Mouse (Mus musculus): Measurements from ENCODE around the gene Sec11a.

Sec11a gene

GRCm38 (mm10) chr7:80864831-80865230, 82.7 kb downstream of the Sec11a start:
- peak; percentile 66 for DNase-seq (ENCODE audit: low read depth, low spot score)
- H3K36me3 ChIP-seq (ENCODE audit: control insufficient read depth, insufficient read depth, low read length, poor library complexity, severe bottlenecking) = peaks cover under 1% of the 10 kb centered on the region; the same call in 1 of the 2 replicates
- H3K27me3 ChIP-seq (ENCODE audit: control insufficient read depth, insufficient read depth, low read length, poor library complexity, severe bottlenecking) = no peaks in the 10 kb centered on the region

GRCm38 (mm10) chr7:80864151-80864550, 83.4 kb downstream of the Sec11a start:
- H3K36me3 ChIP-seq (ENCODE audit: control insufficient read depth, insufficient read depth, low read length, poor library complexity, severe bottlenecking) = no peaks in the 10 kb centered on the region; the same call in 1 of the 2 replicates
- no peak for DNase-seq (ENCODE audit: low read depth, low spot score)
- no peaks in the 10 kb centered on the region for H3K27me3 ChIP-seq (ENCODE audit: control insufficient read depth, insufficient read depth, low read length, poor library complexity, severe bottlenecking)

- Histone ChIP-seq H3K27me3 (ENCODE audit: control insufficient read depth, insufficient read depth, low read length, poor library complexity, severe bottlenecking) (no peaks in the 10 kb centered on the region), H3K36me3 (ENCODE audit: control insufficient read depth, insufficient read depth, low read length, poor library complexity, severe bottlenecking) (no peaks in the 10 kb centered on the region; the same call in 1 of the 2 replicates)
- DNase-seq (ENCODE audit: low read depth, low spot score) = no peak
These were observed 84.1 kb downstream of the Sec11a start for GRCm38 (mm10) chr7:80863520-80863919.

DNA sequence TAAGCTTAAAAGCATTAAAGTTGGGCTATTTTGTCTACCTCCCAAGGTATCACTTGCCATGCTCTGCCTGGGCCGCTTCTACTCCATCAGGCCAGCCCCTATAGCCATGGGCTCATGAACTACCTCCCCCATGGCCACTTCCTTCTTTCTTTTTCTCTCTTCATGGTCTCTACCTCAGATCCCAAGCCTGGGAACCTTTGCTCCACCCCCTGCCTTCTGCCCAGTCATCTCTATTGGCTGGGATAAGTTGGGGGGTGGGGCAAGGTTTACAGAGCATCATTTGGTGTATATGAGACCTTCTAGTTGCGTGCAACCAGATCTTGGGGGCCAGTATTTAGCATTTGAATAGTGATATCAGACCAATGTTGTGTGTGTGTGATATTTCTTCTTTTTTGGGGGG, 85.1 kb downstream of the Sec11a start:
- Histone ChIP-seq H3K36me3 (ENCODE audit: control insufficient read depth, insufficient read depth, low read length, poor library complexity, severe bottlenecking) (no peaks in the 10 kb centered on the region), H3K27me3 (ENCODE audit: control insufficient read depth, insufficient read depth, low read length, poor library complexity, severe bottlenecking) (no peaks in the 10 kb centered on the region)
- DNase-seq (ENCODE audit: low read depth, low spot score) = peak; percentile 21

DNA sequence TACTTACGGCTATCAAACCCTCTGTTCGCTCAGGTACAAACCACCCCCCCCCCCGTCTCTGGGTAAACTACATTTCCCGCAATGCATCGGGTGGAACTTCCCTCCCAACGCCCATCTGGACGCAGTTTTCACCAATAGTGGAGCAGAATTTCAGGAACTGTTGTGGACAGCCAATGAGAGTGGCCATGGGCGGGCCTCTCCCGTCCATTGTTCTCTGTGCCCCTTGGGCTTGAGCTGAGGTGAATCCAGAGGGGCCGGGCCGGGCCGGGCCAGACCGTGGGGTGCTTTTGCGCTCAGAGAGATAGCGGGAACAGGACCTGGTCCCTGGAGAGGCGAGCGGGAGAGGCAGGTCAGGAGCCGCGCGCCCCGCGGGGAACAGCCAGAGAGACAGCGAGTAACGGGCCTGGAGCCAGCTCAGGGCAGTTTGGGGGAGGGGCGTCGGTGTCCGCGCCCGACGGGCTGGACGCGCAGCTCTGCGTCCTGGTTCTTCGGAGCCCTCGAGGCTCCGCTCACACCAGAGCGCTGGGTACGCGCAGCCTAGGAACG, 86.8 kb downstream of the Sec11a start, which contains the start of gene Zscan2:
Zscan2 (plus strand) TSS at position 192 of the 546 bp plus-strand sequence.
- DNase-seq (ENCODE audit: low read depth, low spot score) = peak; percentile 93
- H3K27me3 ChIP-seq (ENCODE audit: control insufficient read depth, insufficient read depth, low read length, poor library complexity, severe bottlenecking) = no peaks in the 10 kb centered on the region
- no peaks in the 10 kb centered on the region for H3K36me3 ChIP-seq (ENCODE audit: control insufficient read depth, insufficient read depth, low read length, poor library complexity, severe bottlenecking)

- Histone ChIP-seq H3K36me3 (ENCODE audit: control insufficient read depth, insufficient read depth, low read length, poor library complexity, severe bottlenecking) (no peaks in the 10 kb centered on the region), H3K27me3 (ENCODE audit: control insufficient read depth, insufficient read depth, low read length, poor library complexity, severe bottlenecking) (no peaks in the 10 kb centered on the region)
- DNase-seq (ENCODE audit: low read depth, low spot score) = peak; percentile 71
These were observed 87.4 kb downstream of the Sec11a start for GRCm38 (mm10) chr7:80860227-80860626.

DNA sequence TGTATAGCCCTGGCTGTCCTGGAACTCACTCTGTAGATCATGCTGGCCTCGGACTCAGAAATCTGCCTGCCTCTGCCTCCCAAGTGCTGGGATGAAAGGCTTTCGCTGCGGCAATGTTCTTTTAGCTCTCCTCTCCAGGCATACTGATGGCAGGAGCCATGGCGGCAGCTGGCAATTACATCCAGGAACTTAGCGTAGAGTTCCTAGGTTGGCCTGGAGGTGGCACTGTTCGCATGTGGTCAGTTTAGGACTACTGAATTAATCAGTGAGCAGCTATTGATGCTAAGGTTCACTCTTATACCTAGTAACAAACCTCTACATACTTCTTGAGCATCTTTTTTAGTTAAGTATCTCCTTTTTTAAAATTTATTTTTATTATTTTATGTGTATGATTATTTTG, 90.4 kb downstream of the Sec11a start:
- Histone ChIP-seq H3K27me3 (ENCODE audit: control insufficient read depth, insufficient read depth, low read length, poor library complexity, severe bottlenecking) (no peaks in the 10 kb centered on the region), H3K36me3 (ENCODE audit: control insufficient read depth, insufficient read depth, low read length, poor library complexity, severe bottlenecking) (no peaks in the 10 kb centered on the region)
- peak; percentile 87 for DNase-seq (ENCODE audit: low read depth, low spot score)

GRCm38 (mm10) chr7:80855316-80855715, 92.3 kb downstream of the Sec11a start:
- no peaks in the 10 kb centered on the region for H3K36me3 ChIP-seq (ENCODE audit: control insufficient read depth, insufficient read depth, low read length, poor library complexity, severe bottlenecking)
- no peak for DNase-seq (ENCODE audit: low read depth, low spot score)
- no peaks in the 10 kb centered on the region for H3K27me3 ChIP-seq (ENCODE audit: control insufficient read depth, insufficient read depth, low read length, poor library complexity, severe bottlenecking)

All from splenic B cell, adult 2 months (primary cell).